Mouse (Mus musculus): ENCODE measurements at regions not wholly inside any gene's neighbourhood (a gene's known extent, or its start where the extent isn't known, plus 50 kb on each side); places are given as distances from the start of the nearest gene placed in this dataset.

GRCm38 (mm10) chr3:20661883-20662282, 294.9 kb upstream of the Agtr1b start:
- no peak for DNase-seq

GRCm38 (mm10) chr3:20655345-20655744, 288.4 kb upstream of the Agtr1b start:
- DNase-seq = peak; percentile 10
